Mouse (Mus musculus): ENCODE results near the gene Eral1. TPM values are rescaled to one million over a fixed set of nuclear protein-coding genes. Genes with fewer than 3 reads are reported as not detected.
A peak's percentile ranks its signal among the peaks of the same experiment; 100 is the strongest.

Eral1 gene
- 34.6 and 35.2 TPM in 2 replicates for polyA plus RNA-seq (2015; fragmentation: Nextera tagmentation; extraction: Ambion mirVana)

DNA sequence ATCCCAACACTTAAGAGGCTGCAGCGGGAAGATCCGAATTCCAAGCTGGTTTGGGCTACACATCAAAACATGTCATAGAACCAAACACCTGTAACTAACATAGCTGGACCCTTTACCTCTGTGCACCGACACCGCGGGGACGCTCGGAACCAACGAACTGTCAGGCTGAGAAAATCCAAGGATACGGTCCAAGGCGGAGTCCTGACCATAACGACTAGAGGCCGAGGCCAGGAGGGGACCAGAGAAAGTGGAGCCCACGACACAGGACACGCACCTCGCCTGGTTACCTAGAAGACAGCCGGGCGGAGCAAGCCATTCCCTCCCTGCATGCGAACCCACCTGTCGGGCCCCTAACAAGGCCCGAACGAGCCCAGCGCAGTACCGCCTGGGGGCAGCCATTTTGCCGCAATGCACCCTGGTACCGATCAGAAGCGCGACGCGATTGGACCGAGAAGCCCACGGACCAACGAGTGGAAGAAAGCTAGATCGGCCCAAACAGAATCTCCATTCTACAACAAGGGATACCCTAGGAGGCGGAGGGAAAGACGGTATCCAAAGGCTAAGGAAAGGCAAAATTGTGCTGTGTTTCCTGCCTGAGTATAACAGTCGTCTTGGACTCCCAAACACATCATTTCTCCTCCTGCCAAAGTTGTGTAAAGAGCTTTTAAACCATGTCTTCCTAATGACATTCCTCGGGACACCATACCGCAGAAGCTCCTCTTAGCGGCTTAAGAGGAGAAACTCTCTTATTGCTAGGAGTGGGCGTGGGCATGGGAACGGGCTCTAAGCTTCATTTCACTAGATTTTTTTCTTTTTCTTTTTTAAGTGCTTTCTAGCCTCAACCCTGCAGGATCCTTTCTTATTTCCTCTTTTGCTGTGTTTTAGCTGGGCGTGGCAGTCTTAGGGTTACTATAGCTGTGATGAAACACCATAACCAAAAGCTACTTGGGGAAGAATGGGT lies at the start of gene Eral1:
Eral1 (minus strand) TSS at position 423 of the 961 bp plus-strand sequence.
- ATAC-seq = peak; percentile 98
- peak within 1 kb of the TSS; percentile 59 for H3K4me3 ChIP-seq (ENCODE audit: low read length)
- no peaks in the 10 kb centered on the region for H3K9me3 ChIP-seq (ENCODE audit: control insufficient read depth, low read length)
- H3K36me3 ChIP-seq (ENCODE audit: control insufficient read depth, insufficient read depth, low read length) = peaks cover 11% of the 10 kb centered on the region
- peaks cover 11% of the 10 kb centered on the region for H3K4me1 ChIP-seq (ENCODE audit: control insufficient read depth, insufficient read depth, low read depth, low read length)
- H3K9ac ChIP-seq (ENCODE audit: low read depth, low read length) = peak within 1 kb of the TSS; percentile 72
- peak within 1 kb of the TSS; percentile 60 for H3K4me2 ChIP-seq (ENCODE audit: low read length)
- under 1% methylated on average over 42 of the region's 42 CpGs for WGBS
- peak within 1 kb of the TSS; percentile 68 for H3K27ac ChIP-seq (ENCODE audit: low read depth, low read length)
- no peaks in the 10 kb centered on the region for H3K27me3 ChIP-seq (replicated peaks; ENCODE audit: control insufficient read depth, insufficient read depth, low read length)

DNA sequence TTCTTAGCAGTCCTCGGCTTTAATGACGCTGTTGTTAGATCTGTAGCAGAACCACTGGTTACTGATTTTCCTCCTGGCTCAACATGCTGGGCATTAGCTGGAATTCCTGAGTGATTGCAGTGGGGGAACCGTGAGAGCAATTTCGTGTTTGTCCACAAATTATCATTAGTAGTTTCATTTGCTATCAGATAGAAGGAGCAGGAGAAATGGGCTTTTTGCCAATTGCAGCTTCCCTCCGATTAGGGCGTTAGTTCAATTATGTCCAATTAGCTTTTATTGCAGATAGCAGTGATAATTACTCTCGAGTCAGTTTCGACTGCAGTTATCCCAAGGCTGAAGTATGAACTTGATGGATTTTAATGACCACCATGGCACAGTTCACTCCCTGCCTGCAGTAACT lies 49.3 kb upstream of the Eral1 start:
- WGBS = 63% methylated on average over 8 of the region's 8 CpGs
- H3K27me3 ChIP-seq (replicated peaks; ENCODE audit: control insufficient read depth, insufficient read depth, low read length) = no peaks in the 10 kb centered on the region
- H3K4me1 ChIP-seq (ENCODE audit: control insufficient read depth, insufficient read depth, low read depth, low read length) = peaks cover 4% of the 10 kb centered on the region; the same call in 1 of the 2 replicates
- H3K9me3 ChIP-seq (ENCODE audit: control insufficient read depth, low read length) = no peaks in the 10 kb centered on the region
- ATAC-seq = peak; percentile 20; the same call in 1 of the 2 replicates
- no peak overlapping the region for H3K9ac ChIP-seq (ENCODE audit: low read depth, low read length)
- no peak overlapping the region for H3K4me2 ChIP-seq (ENCODE audit: low read length)
- no peak overlapping the region for H3K27ac ChIP-seq (ENCODE audit: low read depth, low read length)
- H3K4me3 ChIP-seq (ENCODE audit: low read length) = no peak overlapping the region
- no peaks in the 10 kb centered on the region for H3K36me3 ChIP-seq (ENCODE audit: control insufficient read depth, insufficient read depth, low read length)

DNA sequence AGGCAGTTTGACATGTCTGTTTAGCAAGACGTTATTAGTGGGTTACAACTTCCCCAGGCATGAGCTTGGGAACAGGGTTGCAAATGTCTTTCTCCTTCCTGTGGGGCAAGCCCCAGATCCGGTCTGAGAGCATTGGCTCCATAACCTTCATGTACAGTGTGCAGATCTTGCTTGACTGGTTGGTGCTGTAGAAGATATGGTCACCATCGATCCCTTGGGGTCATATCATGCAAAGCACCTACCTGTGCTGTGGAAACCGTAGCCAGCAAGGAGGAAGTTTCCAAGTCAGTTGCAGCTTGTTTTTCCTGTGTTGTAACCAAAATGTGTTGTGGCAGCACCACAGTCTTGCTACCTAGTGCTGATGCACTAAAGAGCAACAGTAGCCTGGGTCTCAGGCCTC lies 46.6 kb upstream of the Eral1 start:
- no peak overlapping the region for H3K4me3 ChIP-seq (ENCODE audit: low read length)
- H3K9ac ChIP-seq (ENCODE audit: low read depth, low read length) = no peak overlapping the region
- no peak overlapping the region for H3K4me2 ChIP-seq (ENCODE audit: low read length)
- no peak overlapping the region for H3K27ac ChIP-seq (ENCODE audit: low read depth, low read length)
- H3K4me1 ChIP-seq (ENCODE audit: control insufficient read depth, insufficient read depth, low read depth, low read length) = peaks cover 4% of the 10 kb centered on the region; the same call in 1 of the 2 replicates
- no peak for ATAC-seq
- no peaks in the 10 kb centered on the region for H3K9me3 ChIP-seq (ENCODE audit: control insufficient read depth, low read length)
- 86% methylated on average over 4 of the region's 4 CpGs for WGBS
- no peaks in the 10 kb centered on the region for H3K36me3 ChIP-seq (ENCODE audit: control insufficient read depth, insufficient read depth, low read length)
- no peaks in the 10 kb centered on the region for H3K27me3 ChIP-seq (replicated peaks; ENCODE audit: control insufficient read depth, insufficient read depth, low read length)

DNA sequence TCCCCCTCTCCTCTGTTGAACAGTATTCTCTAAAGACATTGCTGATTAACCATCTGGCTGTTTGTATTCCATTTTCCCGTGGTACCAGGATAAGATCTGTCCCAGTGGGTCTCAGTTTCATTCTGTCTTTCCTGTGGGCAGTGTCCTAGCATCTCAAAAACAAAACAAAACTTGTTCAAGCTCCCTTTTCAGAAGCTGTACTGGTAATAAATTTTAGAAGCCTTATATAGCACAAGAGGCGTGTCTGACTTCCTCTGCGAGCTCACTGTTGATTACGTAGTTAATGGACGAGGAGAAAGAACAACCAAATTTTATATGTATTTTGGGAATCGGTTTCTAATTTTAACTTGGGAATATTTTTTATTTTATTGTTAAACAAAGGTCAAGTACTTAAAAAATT lies 45.5 kb upstream of the Eral1 start:
- H3K4me3 ChIP-seq (ENCODE audit: low read length) = no peak overlapping the region
- WGBS = 68% methylated on average over 6 of the region's 6 CpGs
- no peak overlapping the region for H3K27ac ChIP-seq (ENCODE audit: low read depth, low read length)
- no peak overlapping the region for H3K4me2 ChIP-seq (ENCODE audit: low read length)
- no peaks in the 10 kb centered on the region for H3K27me3 ChIP-seq (replicated peaks; ENCODE audit: control insufficient read depth, insufficient read depth, low read length)
- H3K9ac ChIP-seq (ENCODE audit: low read depth, low read length) = no peak overlapping the region
- H3K9me3 ChIP-seq (ENCODE audit: control insufficient read depth, low read length) = no peaks in the 10 kb centered on the region
- no peaks in the 10 kb centered on the region for H3K36me3 ChIP-seq (ENCODE audit: control insufficient read depth, insufficient read depth, low read length)
- no peak for ATAC-seq
- H3K4me1 ChIP-seq (ENCODE audit: control insufficient read depth, insufficient read depth, low read depth, low read length) = peaks cover 12% of the 10 kb centered on the region

DNA sequence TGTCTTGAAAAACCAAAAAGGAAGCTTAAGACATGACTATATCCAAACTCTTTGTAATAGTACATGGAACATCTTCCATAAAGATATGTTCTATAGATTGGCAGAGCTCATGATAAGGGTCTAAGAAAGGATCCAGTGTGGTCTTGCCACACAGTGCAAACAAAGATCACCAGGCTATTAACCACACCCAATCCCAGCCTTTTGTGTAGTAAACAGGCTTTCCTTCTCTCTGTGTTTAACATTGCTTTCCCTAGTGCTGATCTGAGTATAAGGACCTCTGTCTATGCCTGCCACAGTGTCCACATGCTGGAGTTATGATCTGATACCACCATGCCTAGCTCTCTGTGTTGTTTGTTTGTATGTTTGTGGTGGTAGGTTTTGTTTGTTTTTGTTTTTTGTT lies 43.6 kb upstream of the Eral1 start:
- Histone ChIP-seq H3K4me2 (ENCODE audit: low read length) (no peak overlapping the region), H3K27me3 (replicated peaks; ENCODE audit: control insufficient read depth, insufficient read depth, low read length) (no peaks in the 10 kb centered on the region), H3K27ac (ENCODE audit: low read depth, low read length) (no peak overlapping the region), H3K9me3 (ENCODE audit: control insufficient read depth, low read length) (no peaks in the 10 kb centered on the region), H3K9ac (ENCODE audit: low read depth, low read length) (no peak overlapping the region), H3K36me3 (ENCODE audit: control insufficient read depth, insufficient read depth, low read length) (no peaks in the 10 kb centered on the region), H3K4me1 (ENCODE audit: control insufficient read depth, insufficient read depth, low read depth, low read length) (peaks cover 10% of the 10 kb centered on the region), H3K4me3 (ENCODE audit: low read length) (no peak overlapping the region)
- no peak for ATAC-seq

DNA sequence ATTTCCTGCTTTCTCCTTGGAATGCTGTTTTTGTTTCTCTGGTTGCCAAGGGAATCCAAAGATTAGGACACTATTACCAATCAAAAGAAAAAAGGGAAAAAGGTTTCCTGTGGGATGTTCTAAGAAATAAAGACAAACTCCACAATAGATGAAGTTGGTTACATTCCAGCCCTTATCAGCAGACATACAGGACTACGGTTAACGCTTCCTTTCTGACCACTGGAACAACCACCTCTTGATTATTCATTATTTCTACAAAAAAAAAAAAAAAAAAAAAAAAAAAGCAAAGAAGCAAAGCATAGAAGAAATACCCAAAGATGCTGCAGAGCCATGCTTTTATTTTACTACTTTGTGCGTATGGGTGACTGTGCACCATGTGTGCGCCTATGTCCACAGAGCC lies 42.6 kb upstream of the Eral1 start:
- WGBS = 83% methylated on average over 4 of the region's 4 CpGs
- H3K9me3 ChIP-seq (ENCODE audit: control insufficient read depth, low read length) = no peaks in the 10 kb centered on the region
- H3K27ac ChIP-seq (ENCODE audit: low read depth, low read length) = no peak overlapping the region
- H3K4me1 ChIP-seq (ENCODE audit: control insufficient read depth, insufficient read depth, low read depth, low read length) = peaks cover 10% of the 10 kb centered on the region
- no peak overlapping the region for H3K4me3 ChIP-seq (ENCODE audit: low read length)
- no peak overlapping the region for H3K4me2 ChIP-seq (ENCODE audit: low read length)
- no peaks in the 10 kb centered on the region for H3K36me3 ChIP-seq (ENCODE audit: control insufficient read depth, insufficient read depth, low read length)
- no peak overlapping the region for H3K9ac ChIP-seq (ENCODE audit: low read depth, low read length)
- no peaks in the 10 kb centered on the region for H3K27me3 ChIP-seq (replicated peaks; ENCODE audit: control insufficient read depth, insufficient read depth, low read length)
- no peak for ATAC-seq

DNA sequence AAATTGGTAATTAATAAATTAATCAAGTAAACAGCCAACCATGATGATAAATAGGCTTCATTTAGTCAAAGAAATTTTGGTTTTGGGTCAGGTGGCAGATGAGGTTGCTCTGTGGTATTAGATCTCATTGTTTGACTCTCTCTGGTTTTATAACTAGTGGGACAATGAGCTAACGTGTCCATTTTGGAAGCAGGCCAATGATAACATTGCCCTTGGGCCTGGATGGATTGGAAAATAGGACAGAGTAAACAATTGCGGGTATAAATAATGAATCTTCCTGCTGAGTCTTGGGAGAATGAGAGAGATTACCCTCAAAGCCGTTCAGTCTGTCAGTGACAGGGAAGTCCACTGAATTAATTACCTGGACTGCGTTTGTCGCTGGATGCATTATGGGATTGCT lies 41.0 kb upstream of the Eral1 start:
- Histone ChIP-seq H3K9ac (ENCODE audit: low read depth, low read length) (no peak overlapping the region), H3K27me3 (replicated peaks; ENCODE audit: control insufficient read depth, insufficient read depth, low read length) (no peaks in the 10 kb centered on the region), H3K4me2 (ENCODE audit: low read length) (no peak overlapping the region), H3K4me3 (ENCODE audit: low read length) (no peak overlapping the region), H3K36me3 (ENCODE audit: control insufficient read depth, insufficient read depth, low read length) (no peaks in the 10 kb centered on the region), H3K4me1 (ENCODE audit: control insufficient read depth, insufficient read depth, low read depth, low read length) (peaks cover 21% of the 10 kb centered on the region), H3K9me3 (ENCODE audit: control insufficient read depth, low read length) (no peaks in the 10 kb centered on the region), H3K27ac (ENCODE audit: low read depth, low read length) (no peak overlapping the region)
- no peak for ATAC-seq
- 31% methylated on average over 5 of the region's 5 CpGs for WGBS

DNA sequence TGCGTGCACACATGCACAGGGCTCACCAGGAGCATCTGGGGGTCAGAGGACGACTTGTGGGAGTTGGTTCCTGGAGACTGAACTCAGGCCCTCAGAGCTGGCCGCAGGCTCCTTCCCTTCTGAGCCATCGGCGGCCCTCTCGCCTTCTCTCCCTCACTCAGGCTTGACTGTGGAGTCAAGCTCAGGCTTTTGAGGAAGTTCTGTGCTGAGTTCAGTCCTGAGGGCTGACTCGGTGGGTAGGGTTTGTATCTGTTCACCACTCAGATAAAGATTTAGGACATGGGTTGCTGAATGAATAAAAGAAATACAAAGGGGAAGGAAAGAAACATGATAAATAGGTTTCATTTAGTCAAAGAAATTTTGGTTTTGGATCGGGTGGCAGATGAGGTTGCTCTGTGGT lies 39.7 kb upstream of the Eral1 start:
- Histone ChIP-seq H3K27ac (ENCODE audit: low read depth, low read length) (no peak overlapping the region), H3K36me3 (ENCODE audit: control insufficient read depth, insufficient read depth, low read length) (no peaks in the 10 kb centered on the region), H3K9me3 (ENCODE audit: control insufficient read depth, low read length) (no peaks in the 10 kb centered on the region), H3K4me2 (ENCODE audit: low read length) (no peak overlapping the region), H3K27me3 (replicated peaks; ENCODE audit: control insufficient read depth, insufficient read depth, low read length) (no peaks in the 10 kb centered on the region), H3K4me1 (ENCODE audit: control insufficient read depth, insufficient read depth, low read depth, low read length) (peaks cover 23% of the 10 kb centered on the region), H3K9ac (ENCODE audit: low read depth, low read length) (no peak overlapping the region), H3K4me3 (ENCODE audit: low read length) (no peak overlapping the region)
- no peak for ATAC-seq
- WGBS = 78% methylated on average over 8 of the region's 8 CpGs

DNA sequence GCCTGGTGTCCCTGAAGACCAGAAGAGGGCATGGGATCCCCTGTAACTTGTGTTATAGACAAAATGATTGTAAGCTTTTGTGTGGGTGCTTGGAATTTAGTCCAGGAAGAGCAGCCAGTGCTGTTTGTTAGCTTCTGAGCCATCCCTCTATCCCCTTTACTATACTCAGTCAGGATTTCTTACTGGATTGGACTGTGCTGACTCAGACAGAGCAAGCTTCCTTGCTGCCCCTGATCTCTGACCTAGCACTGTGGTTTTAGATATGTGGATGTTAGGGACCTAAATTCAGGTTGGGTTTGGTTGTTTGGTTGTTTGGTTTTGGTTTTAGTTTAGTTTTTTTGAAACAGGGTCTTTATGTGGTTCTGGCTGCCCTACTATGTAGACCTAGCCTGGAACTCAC lies 38.3 kb upstream of the Eral1 start:
- Histone ChIP-seq H3K4me3 (ENCODE audit: low read length) (no peak overlapping the region), H3K9ac (ENCODE audit: low read depth, low read length) (no peak overlapping the region), H3K36me3 (ENCODE audit: control insufficient read depth, insufficient read depth, low read length) (no peaks in the 10 kb centered on the region), H3K4me1 (ENCODE audit: control insufficient read depth, insufficient read depth, low read depth, low read length) (peaks cover 36% of the 10 kb centered on the region), H3K27ac (ENCODE audit: low read depth, low read length) (no peak overlapping the region), H3K9me3 (ENCODE audit: control insufficient read depth, low read length) (no peaks in the 10 kb centered on the region), H3K27me3 (replicated peaks; ENCODE audit: control insufficient read depth, insufficient read depth, low read length) (no peaks in the 10 kb centered on the region), H3K4me2 (ENCODE audit: low read length) (no peak overlapping the region)
- no peak for ATAC-seq

Data from hindbrain, embryonic 16.5 days (tissue).